Mouse (Mus musculus) CH12.LX (cell line): ENCODE measurements at regions not wholly inside any gene's neighbourhood (a gene's known extent, or its start where the extent isn't known, plus 50 kb on each side); places are given as distances from the start of the nearest gene placed in this dataset.

Experiments
- DNase-seq: peaks from one replicate; pipeline ENCODE4 v3.0.0-alpha.2; 2013; ENCODE audit errors: extremely low read depth
- H3K27ac ChIP-seq: 2 replicates; pipeline ENCODE4 v1.5.1; 2012; ENCODE audit warnings: low read depth, mild to moderate bottlenecking, control low read depth, moderate library complexity; ENCODE audit not compliant: insufficient read depth
- H3K27me3 ChIP-seq: replicated peaks from 2 replicates; pipeline ENCODE3; 2012; ENCODE audit warnings: inconsistent platforms
- H3K36me3 ChIP-seq, 2 experiments: replicated peaks in 1 of 2; 2 replicates each; pipeline versions ENCODE3 to v1.6.1; 2012; ENCODE audit warnings: inconsistent platforms in 1 of 2, low read length in 1 of 2, mild to moderate bottlenecking in 1 of 2, mixed read lengths in 1 of 2, moderate library complexity in 1 of 2; ENCODE audit not compliant: control insufficient read depth in 1 of 2, insufficient read depth in 1 of 2
- H3K4me1 ChIP-seq, 2 experiments: 2 replicates each; pipeline ENCODE4 v1.6.1; 2012; ENCODE audit warnings: inconsistent platforms in 1 of 2, moderate library complexity in 1 of 2; ENCODE audit not compliant: insufficient read depth in 2 of 2, control insufficient read depth in 1 of 2
- H3K4me2 ChIP-seq: 2 replicates; pipeline ENCODE4 v1.6.1; 2012; ENCODE audit warnings: low read depth, mild to moderate bottlenecking, control low read depth; ENCODE audit not compliant: poor library complexity, insufficient read depth, severe bottlenecking
- H3K4me3 ChIP-seq, 3 experiments: fragments of 150-350 bp in 1 of 3; sonication (generic) in 1 of 3; replicated peaks in 1 of 3; 2 replicates each; pipeline versions ENCODE3 to v1.5.1; 2011 to 2012; ENCODE audit warnings: low read depth in 2 of 3, low read length in 2 of 3, mild to moderate bottlenecking in 2 of 3, moderate library complexity in 2 of 3, control low read depth in 1 of 3, improper control_type of control experiment in 1 of 3, inconsistent platforms in 1 of 3, mixed read lengths in 1 of 3; ENCODE audit not compliant: poor library complexity in 1 of 3
- H3K79me2 ChIP-seq: replicated peaks from 2 replicates; pipeline ENCODE4 v1.6.1; 2012; ENCODE audit warnings: mild to moderate bottlenecking, moderate library complexity; ENCODE audit not compliant: control insufficient read depth, poor library complexity, insufficient read depth, severe bottlenecking; ENCODE audit errors: extremely low read depth
- H3K9ac ChIP-seq: 2 replicates; pipeline ENCODE4 v1.6.1; 2012; ENCODE audit warnings: low read depth, mild to moderate bottlenecking, control low read depth, moderate library complexity; ENCODE audit not compliant: insufficient read depth
- H3K9me3 ChIP-seq: replicated peaks from 2 replicates; pipeline ENCODE3; 2012; ENCODE audit warnings: low read length, inconsistent platforms, mixed read lengths
- BHLHE40 ChIP-seq: IDR thresholded peaks from 2 replicates; pipeline ENCODE4 v1.6.1; 2011; ENCODE audit warnings: mild to moderate bottlenecking, low read depth, low read length, improper control_type of control experiment
- CHD1 ChIP-seq: IDR thresholded peaks from 2 replicates; pipeline ENCODE4 v1.6.1; 2012; ENCODE audit warnings: low read depth, low read length, improper control_type of control experiment, inconsistent platforms
- ETS1 ChIP-seq: conservative IDR thresholded peaks from 2 replicates; pipeline ENCODE4 v1.6.1; 2012; ENCODE audit warnings: low read depth, mild to moderate bottlenecking, inconsistent platforms, low read length, improper control_type of control experiment, moderate library complexity
- HCFC1 ChIP-seq: IDR thresholded peaks from 2 replicates; pipeline ENCODE4 v1.6.1; 2012; ENCODE audit warnings: low read depth, mild to moderate bottlenecking, inconsistent platforms, low read length, improper control_type of control experiment
- JUN ChIP-seq: IDR thresholded peaks from 2 replicates; pipeline ENCODE4 v1.6.1; 2011; ENCODE audit warnings: low read depth, mild to moderate bottlenecking, low read length, improper control_type of control experiment, moderate library complexity; ENCODE audit not compliant: insufficient read depth
- POLR2AphosphoS2 ChIP-seq: IDR thresholded peaks from 2 replicates; pipeline ENCODE4 v1.6.1; 2011; ENCODE audit warnings: low read depth, low read length, improper control_type of control experiment
- RAD21 ChIP-seq: IDR thresholded peaks from 2 replicates; pipeline ENCODE4 v1.6.1; 2011; ENCODE audit warnings: low read depth, mild to moderate bottlenecking, low read length, improper control_type of control experiment, moderate library complexity
- UBTF ChIP-seq: IDR thresholded peaks from 2 replicates; pipeline ENCODE4 v1.6.1; 2012; ENCODE audit warnings: low read depth, mild to moderate bottlenecking, inconsistent platforms, low read length, improper control_type of control experiment, moderate library complexity
- ZC3H11A ChIP-seq: IDR thresholded peaks from 2 replicates; pipeline ENCODE4 v1.6.1; 2012; ENCODE audit warnings: low read depth, mild to moderate bottlenecking, inconsistent platforms, low read length, improper control_type of control experiment
- ZKSCAN1 ChIP-seq: IDR thresholded peaks from 2 replicates; pipeline ENCODE4 v1.6.1; 2012; ENCODE audit warnings: low read depth, inconsistent platforms, low read length, improper control_type of control experiment, borderline replicate concordance
- ZMIZ1 ChIP-seq: IDR thresholded peaks from 2 replicates; pipeline ENCODE4 v1.6.1; 2012; ENCODE audit warnings: low read depth, mild to moderate bottlenecking, inconsistent platforms, low read length, improper control_type of control experiment
- dilution Hi-C: fragments of 300-500 bp; cut with MboI; formaldehyde crosslinking; loops from 2 replicates; pipeline ENCODE4 v1.14.3; 2020; ENCODE audit warnings: low sequenced_read_pairs; ENCODE audit not compliant: extremely low pct_unique_long_range_greater_than_20kb, extremely low pct_ligation_motif_present
- in situ Hi-C: fragments of 300-500 bp; cut with MboI; formaldehyde crosslinking; loops from 3 replicates; pipeline ENCODE4 v1.14.3; 2019; ENCODE audit warnings: low sequenced_read_pairs, low pct_ligation_motif_present, low pct_unique_long_range_greater_than_20kb, mixed read lengths

DNA sequence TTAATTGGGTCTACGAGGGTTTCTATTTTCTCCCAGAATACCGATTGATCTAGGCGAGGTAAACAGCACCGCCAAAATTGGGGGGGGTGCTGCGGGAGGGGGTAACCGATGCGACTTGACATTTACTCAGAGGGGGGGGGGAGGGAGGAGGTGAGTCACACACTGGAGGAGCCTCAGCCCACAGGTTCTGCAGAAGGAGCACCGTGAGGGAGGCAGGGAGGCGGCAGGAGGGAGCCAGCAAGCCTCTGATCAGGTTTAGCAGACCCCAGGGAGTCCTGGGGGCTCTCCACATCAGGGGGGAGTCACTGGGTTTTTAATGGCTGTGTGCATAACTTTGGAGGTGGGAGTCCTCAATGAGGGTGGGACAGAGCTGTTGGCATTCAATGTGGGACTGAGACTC is 51.3 kb upstream of the Ier5l start:
- no peak for DNase-seq
- TF ChIP-seq BHLHE40 (no peak), JUN (no peak), HCFC1 (no peak), ETS1 (no peak), ZKSCAN1 (no peak), RAD21 (no peak), POLR2AphosphoS2 (no peak)
- Histone ChIP-seq H3K4me3 (no peak overlapping the region), H3K9ac (no peak overlapping the region), H3K27me3 (peaks cover 49% of the 10 kb centered on the region), H3K4me2 (no peak overlapping the region), H3K9me3 (no peaks in the 10 kb centered on the region), H3K4me1 (peaks cover 11 to 15% of the 10 kb centered on the region in 2 experiments), H3K27ac (no peak overlapping the region), H3K79me2 (no peaks in the 10 kb centered on the region), H3K36me3 (no peaks in the 10 kb centered on the region)
- in situ Hi-C loops = no loop called here
- dilution Hi-C loops = no loop called here

DNA sequence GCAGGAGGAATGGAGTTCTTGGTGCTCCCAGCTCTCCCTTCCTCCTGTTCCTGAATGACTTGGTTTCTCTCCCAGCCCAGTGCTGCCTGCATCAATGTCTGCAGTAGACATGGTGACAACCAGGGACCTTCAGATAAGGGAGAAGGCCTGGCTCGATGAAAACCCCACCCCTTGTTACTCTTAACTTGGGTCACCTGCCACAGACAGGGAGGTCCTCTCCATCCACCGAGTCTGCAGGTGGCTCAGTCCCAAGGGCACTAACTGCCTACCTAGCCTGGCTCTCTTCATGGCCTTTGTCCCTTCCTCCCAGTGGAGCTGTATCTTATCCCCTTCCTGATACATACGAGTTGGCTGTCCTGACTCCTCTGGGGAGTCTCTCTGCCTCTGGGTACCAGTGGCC is 51.8 kb upstream of the Ier5l start:
- no peaks in the 10 kb centered on the region for H3K79me2 ChIP-seq
- no peak overlapping the region for H3K4me2 ChIP-seq
- TF ChIP-seq CHD1 = no peak
- dilution Hi-C loops = no loop called here
- no peak overlapping the region for H3K4me3 ChIP-seq
- in situ Hi-C loops = no loop called here
- no peaks in the 10 kb centered on the region for H3K36me3 ChIP-seq
- DNase-seq = no peak
- no peak overlapping the region for H3K27ac ChIP-seq
- no peak overlapping the region for H3K9ac ChIP-seq
- H3K4me1 ChIP-seq = peaks cover 8 to 13% of the 10 kb centered on the region in 2 experiments
- H3K27me3 ChIP-seq = peaks cover 47% of the 10 kb centered on the region
- H3K9me3 ChIP-seq = no peaks in the 10 kb centered on the region

DNA sequence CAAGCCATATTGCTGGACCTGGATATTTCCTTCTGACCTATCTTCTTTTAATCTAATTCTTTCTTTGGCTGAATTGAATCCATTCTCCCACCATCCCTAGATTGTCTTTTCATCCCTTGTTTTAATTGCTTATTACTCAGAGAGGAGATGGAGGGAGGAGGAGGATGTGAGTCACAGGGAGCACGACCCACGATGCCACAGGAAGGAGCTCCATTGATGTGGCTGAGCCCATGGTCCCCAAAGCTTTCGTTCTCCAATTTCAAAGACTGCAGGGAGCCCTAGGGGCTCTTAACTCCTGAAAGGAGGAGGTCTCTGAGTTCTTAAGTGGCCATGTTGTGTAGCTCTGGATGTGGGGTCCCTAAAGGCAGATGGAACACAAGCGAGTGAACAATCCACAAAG is 53.5 kb upstream of the Ier5l start:
- H3K36me3 ChIP-seq = no peaks in the 10 kb centered on the region
- TF ChIP-seq UBTF (no peak), ZMIZ1 (no peak), ZC3H11A (no peak)

More for the DNA sequence above, 53.5 kb upstream of the Ier5l start:
- in situ Hi-C loops (no loop called here), dilution Hi-C loops (no loop called here)
- Histone ChIP-seq H3K4me2 (no peak overlapping the region), H3K27ac (no peak overlapping the region), H3K9me3 (no peaks in the 10 kb centered on the region), H3K79me2 (no peaks in the 10 kb centered on the region), H3K27me3 (peaks cover 32% of the 10 kb centered on the region), H3K4me3 (no peak overlapping the region), H3K4me1 (peaks cover 3 to 4% of the 10 kb centered on the region in 2 experiments; a peak in 2 of 4 replicates), H3K9ac (no peak overlapping the region)
- DNase-seq = no peak
